Mouse (Mus musculus): Measurements from ENCODE around the gene Pcif1. TPM values are rescaled to one million over a fixed set of nuclear protein-coding genes. Genes with fewer than 3 reads are reported as not detected.

Gene Pcif1
- polyA plus RNA-seq, 1 experiment from 2014 or later: 75.3 TPM

Other genes starting within 250 kb of the Pcif1 start
- not detected in 2 replicates for gene Wfdc16, start 240.5 kb upstream of the Pcif1 start, polyA plus RNA-seq (2015; fragmentation: Nextera tagmentation; extraction: Ambion mirVana)
- 0.50 TPM in 1 of 2 replicates, not detected in the other for gene Wfdc10, start 223.3 kb upstream of the Pcif1 start, polyA plus RNA-seq (2015; fragmentation: Nextera tagmentation; extraction: Ambion mirVana)
- gene Wfdc9, start 222.7 kb upstream of the Pcif1 start, polyA plus RNA-seq (2015; fragmentation: Nextera tagmentation; extraction: Ambion mirVana): not detected in 2 replicates
- gene Wfdc11, start 205.2 kb upstream of the Pcif1 start, polyA plus RNA-seq (2015; fragmentation: Nextera tagmentation; extraction: Ambion mirVana): not detected in 2 replicates
- gene Wfdc13, start 194.2 kb upstream of the Pcif1 start, polyA plus RNA-seq (2015; fragmentation: Nextera tagmentation; extraction: Ambion mirVana): 0.20 and 0.46 TPM in 2 replicates
- not detected in 2 replicates for gene Spint4, start 180.8 kb upstream of the Pcif1 start, polyA plus RNA-seq (2015; fragmentation: Nextera tagmentation; extraction: Ambion mirVana)
- not detected in 2 replicates for gene Spint5, start 164.0 kb upstream of the Pcif1 start, polyA plus RNA-seq (2015; fragmentation: Nextera tagmentation; extraction: Ambion mirVana)
- gene Wfdc3, start 133.4 kb upstream of the Pcif1 start, polyA plus RNA-seq (2015; fragmentation: Nextera tagmentation; extraction: Ambion mirVana): 2.0 and 2.9 TPM in 2 replicates
- 61.3 and 71.9 TPM in 2 replicates for gene Dnttip1, start 133.3 kb upstream of the Pcif1 start, polyA plus RNA-seq (2015; fragmentation: Nextera tagmentation; extraction: Ambion mirVana)
- gene Ube2c, start 109.4 kb upstream of the Pcif1 start, polyA plus RNA-seq (2015; fragmentation: Nextera tagmentation; extraction: Ambion mirVana): 494 and 533 TPM in 2 replicates
- gene Tnnc2, start 99.3 kb upstream of the Pcif1 start, polyA plus RNA-seq (2015; fragmentation: Nextera tagmentation; extraction: Ambion mirVana): 27.9 and 94.5 TPM in 2 replicates
- gene Snx21, start 93.5 kb upstream of the Pcif1 start, polyA plus RNA-seq (2015; fragmentation: Nextera tagmentation; extraction: Ambion mirVana): 23.9 and 30.6 TPM in 2 replicates
- gene Acot8, start 74.4 kb upstream of the Pcif1 start, polyA plus RNA-seq (2015; fragmentation: Nextera tagmentation; extraction: Ambion mirVana): 21.9 and 24.5 TPM in 2 replicates
- 7.9 and 8.9 TPM in 2 replicates for gene Zswim3, start 74.2 kb upstream of the Pcif1 start, polyA plus RNA-seq (2015; fragmentation: Nextera tagmentation; extraction: Ambion mirVana)
- 16.6 and 16.9 TPM in 2 replicates for gene Zswim1, start 56.6 kb upstream of the Pcif1 start, polyA plus RNA-seq (2015; fragmentation: Nextera tagmentation; extraction: Ambion mirVana)
- not detected in 2 replicates for gene Spata25, start 50.8 kb upstream of the Pcif1 start, polyA plus RNA-seq (2015; fragmentation: Nextera tagmentation; extraction: Ambion mirVana)
- 156 and 161 TPM in 2 replicates for gene Ctsa, start 46.4 kb upstream of the Pcif1 start, polyA plus RNA-seq (2015; fragmentation: Nextera tagmentation; extraction: Ambion mirVana)
- 7.1 and 7.8 TPM in 2 replicates for gene Neurl2, start 45.8 kb upstream of the Pcif1 start, polyA plus RNA-seq (2015; fragmentation: Nextera tagmentation; extraction: Ambion mirVana)
- gene Pltp, start 21.6 kb upstream of the Pcif1 start, polyA plus RNA-seq (2015; fragmentation: Nextera tagmentation; extraction: Ambion mirVana): 193 and 203 TPM in 2 replicates
- 14.3 and 14.6 TPM in 2 replicates for gene Zfp335, start 32.5 kb downstream of the Pcif1 start, polyA plus RNA-seq (2015; fragmentation: Nextera tagmentation; extraction: Ambion mirVana)
- 2.0 and 7.8 TPM in 2 replicates for gene Mmp9, start 61.5 kb downstream of the Pcif1 start, polyA plus RNA-seq (2015; fragmentation: Nextera tagmentation; extraction: Ambion mirVana)
- gene Slc12a5, start 81.5 kb downstream of the Pcif1 start, polyA plus RNA-seq (2015; fragmentation: Nextera tagmentation; extraction: Ambion mirVana): 0.47 and 0.53 TPM in 2 replicates
- gene Ncoa5, start 155.6 kb downstream of the Pcif1 start, polyA plus RNA-seq (2015; fragmentation: Nextera tagmentation; extraction: Ambion mirVana): 64.3 and 64.4 TPM in 2 replicates
- gene Cd40, start 176.3 kb downstream of the Pcif1 start, polyA plus RNA-seq (2015; fragmentation: Nextera tagmentation; extraction: Ambion mirVana): 41.7 and 41.9 TPM in 2 replicates
- gene 1700025C18Rik, start 211.4 kb downstream of the Pcif1 start, polyA plus RNA-seq (2015; fragmentation: Nextera tagmentation; extraction: Ambion mirVana): not detected in 2 replicates

Measured in lung, embryonic 16.5 days (tissue).